Mouse (Mus musculus) olfactory bulb, adult 2 months (tissue): ENCODE measurements around the gene Synj1.

Source experiments
- CTCF ChIP-seq: fragments of 200-500 bp; IDR thresholded peaks from 2 replicates; pipeline ENCODE4 v1.5.1; 2012; ENCODE audit warnings: low read depth, mild to moderate bottlenecking, low read length, moderate library complexity; ENCODE audit not compliant: insufficient read depth
- POLR2A ChIP-seq: fragments of 200-500 bp; IDR thresholded peaks from 2 replicates; pipeline ENCODE4 v1.6.1; 2012; ENCODE audit warnings: mild to moderate bottlenecking, low read depth, low read length, moderate library complexity; ENCODE audit not compliant: insufficient read depth

GRCm38 (mm10) chr16:90971004-90971403 lies 40.1 kb downstream of the Synj1 start:
- TF ChIP-seq CTCF = no peak
- TF ChIP-seq POLR2A = no peak
